Mouse (Mus musculus): ENCODE measurements at regions not wholly inside any gene's neighbourhood (a gene's known extent, or its start where the extent isn't known, plus 50 kb on each side); places are given as distances from the start of the nearest gene placed in this dataset.
A peak's percentile ranks its signal among the peaks of the same experiment; 100 is the strongest.

GRCm38 (mm10) chr6:102977122-102977521, 404.2 kb upstream of the Cntn3 start:
- DNase-seq: no peak

- no peak for DNase-seq
Observed at GRCm38 (mm10) chr6:103023326-103023725, 450.4 kb upstream of the Cntn3 start.

DNA sequence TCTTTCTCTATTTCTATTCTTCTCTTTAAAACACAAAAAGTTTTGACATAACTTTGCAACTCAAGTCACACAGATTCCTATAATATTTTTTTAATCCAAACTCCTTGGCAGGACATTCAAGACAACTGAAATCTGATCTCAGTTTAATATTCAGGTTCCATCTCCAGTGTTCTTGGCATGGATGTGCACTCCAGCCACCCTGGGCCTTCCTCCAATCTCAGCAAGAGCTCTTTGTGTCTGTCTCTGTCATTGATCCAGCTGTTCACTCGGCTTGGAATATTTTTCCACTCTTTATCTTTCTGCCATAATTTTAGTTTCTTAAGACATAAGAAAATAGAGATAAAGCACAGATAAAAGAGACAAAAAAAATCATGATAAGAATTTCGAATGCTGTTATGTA, 451.1 kb upstream of the Cntn3 start:
- no peak for DNase-seq

DNA sequence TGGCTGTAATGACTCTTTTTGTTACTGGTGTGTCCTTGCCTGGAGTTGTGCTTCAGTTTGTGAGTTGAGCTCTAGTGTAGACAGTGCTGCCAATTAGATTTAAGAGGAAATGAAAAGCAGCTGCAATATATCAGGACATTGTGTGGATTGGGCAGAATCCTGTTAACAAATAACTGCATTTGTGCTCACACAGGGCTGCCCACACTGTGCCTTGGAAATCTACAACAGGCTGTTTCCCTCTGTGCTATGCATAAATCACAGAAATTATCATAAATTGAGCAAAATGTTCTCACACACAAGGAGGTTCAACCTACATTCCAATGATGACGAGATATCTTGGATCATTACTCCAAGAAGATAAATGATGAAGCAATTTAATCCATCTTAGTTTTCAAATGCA, 455.2 kb upstream of the Cntn3 start:
- no peak for DNase-seq

DNA sequence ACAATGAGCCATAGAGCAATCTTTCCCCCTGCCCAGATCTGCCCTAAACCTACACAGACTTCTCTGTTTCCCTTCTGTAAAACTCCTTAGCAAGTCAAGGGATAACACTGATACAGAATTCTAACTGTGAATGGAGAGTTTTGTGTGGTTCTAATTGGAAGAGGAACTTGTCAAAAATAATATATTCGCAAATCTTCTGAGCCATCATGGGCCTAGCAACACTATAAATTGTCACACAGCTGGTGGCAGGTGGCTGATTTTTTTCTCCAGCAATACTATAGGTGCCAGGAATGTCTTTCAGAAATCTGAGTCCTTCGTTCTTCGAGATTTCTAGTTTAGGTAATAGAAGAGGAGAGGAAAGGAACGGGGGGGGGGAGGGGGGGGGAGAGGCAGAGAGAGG, 460.5 kb upstream of the Cntn3 start:
- DNase-seq: no peak

GRCm38 (mm10) chr6:103033919-103034318, 461.0 kb upstream of the Cntn3 start:
- no peak for DNase-seq

DNA sequence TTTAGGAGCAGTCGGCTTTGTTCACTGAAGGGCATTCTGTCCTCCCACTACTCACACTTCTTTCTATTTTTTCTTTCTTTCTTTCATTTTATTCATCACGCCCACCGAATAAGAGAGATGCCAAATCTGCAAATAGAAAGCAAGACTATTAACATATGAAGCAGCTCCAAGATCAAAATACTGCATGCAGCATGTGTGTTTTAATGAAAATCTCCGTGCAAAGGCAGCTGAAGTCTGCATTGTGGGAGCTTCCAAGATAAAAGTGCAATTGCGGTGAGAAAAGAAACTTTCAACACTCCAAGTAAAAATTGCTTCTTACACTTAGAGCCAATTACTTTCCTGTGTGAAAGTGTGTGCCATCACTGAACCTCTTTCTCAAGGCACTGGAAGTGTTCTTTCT, 449.8 kb upstream of the Chl1 start:
- no peak for DNase-seq

DNA sequence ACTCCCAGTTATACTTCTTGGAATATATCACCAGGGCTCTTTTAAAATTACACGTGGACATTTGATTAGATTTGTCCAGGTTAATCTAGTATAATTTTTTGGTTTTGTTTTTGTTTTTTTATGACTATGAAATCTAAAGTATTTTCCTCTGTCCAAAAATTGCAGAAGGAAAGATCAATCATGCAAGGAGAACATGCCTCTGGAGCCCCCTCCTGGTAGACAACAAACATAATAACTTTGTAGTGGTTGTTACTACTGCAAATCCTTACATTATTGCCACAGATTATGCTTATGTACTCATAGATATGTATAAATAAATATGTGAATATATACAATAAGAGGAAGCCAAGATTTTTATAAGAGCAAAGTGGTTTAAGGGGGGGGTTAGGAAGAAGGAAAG, 404.2 kb upstream of the Chl1 start:
- no peak for DNase-seq

DNA sequence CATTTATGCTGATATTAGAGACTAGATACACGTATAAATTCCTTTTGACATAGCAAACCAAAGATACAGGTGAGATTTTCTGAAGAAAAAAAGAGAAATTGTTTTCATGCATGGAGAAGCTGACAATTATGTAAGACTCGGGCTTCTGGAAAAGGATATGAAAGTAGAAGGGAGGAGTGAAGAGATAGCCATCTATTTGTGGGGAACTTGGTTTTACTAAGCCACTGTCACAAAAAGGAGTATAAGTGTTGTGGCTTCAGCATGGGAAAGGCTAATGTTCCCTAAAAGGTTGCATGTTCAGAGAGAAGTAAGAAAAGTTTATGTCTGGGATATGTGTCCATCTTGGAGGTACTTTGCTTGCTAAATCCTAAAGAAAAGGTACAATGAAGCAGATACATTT, 390.8 kb upstream of the Chl1 start:
- no peak for DNase-seq

DNA sequence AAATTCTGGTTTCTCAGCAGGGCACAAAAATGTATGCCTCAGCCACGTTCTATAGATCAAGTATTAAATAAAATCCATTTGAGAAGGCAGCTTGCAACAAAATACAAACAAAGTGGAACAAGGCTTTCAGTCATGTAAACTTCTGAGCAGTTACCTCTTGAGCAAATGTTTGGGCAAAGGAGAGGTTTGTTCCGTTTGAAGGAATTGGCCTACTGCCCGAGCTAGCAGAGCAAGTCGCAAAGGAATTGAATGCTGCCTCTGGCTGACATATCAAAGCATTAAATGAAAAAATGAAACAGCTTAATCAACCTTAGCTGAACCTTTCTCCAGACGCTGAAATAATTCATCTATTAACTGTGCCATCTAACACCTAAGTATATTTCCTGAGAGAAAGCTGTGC, 369.5 kb upstream of the Chl1 start:
- no peak for DNase-seq

GRCm38 (mm10) chr6:103177851-103178250, 332.5 kb upstream of the Chl1 start:
- no peak for DNase-seq

- DNase-seq: no peak
Observed at GRCm38 (mm10) chr6:103183355-103183754, 327.0 kb upstream of the Chl1 start.

- DNase-seq: no peak
Observed at GRCm38 (mm10) chr6:103196838-103197237, 313.5 kb upstream of the Chl1 start.

GRCm38 (mm10) chr6:103201605-103202004, 308.8 kb upstream of the Chl1 start:
- no peak for DNase-seq

- DNase-seq: no peak
Observed at GRCm38 (mm10) chr6:103209202-103209601, 301.2 kb upstream of the Chl1 start.

- no peak for DNase-seq
Observed at GRCm38 (mm10) chr6:103213160-103213559, 297.2 kb upstream of the Chl1 start.

GRCm38 (mm10) chr6:103236896-103237295, 273.5 kb upstream of the Chl1 start:
- DNase-seq: no peak

- no peak for DNase-seq
Observed at GRCm38 (mm10) chr6:103268984-103269383, 241.4 kb upstream of the Chl1 start.

GRCm38 (mm10) chr6:103272216-103272615, 238.2 kb upstream of the Chl1 start:
- DNase-seq: no peak

- DNase-seq: no peak
Observed at GRCm38 (mm10) chr6:103275071-103275470, 235.3 kb upstream of the Chl1 start.

DNA sequence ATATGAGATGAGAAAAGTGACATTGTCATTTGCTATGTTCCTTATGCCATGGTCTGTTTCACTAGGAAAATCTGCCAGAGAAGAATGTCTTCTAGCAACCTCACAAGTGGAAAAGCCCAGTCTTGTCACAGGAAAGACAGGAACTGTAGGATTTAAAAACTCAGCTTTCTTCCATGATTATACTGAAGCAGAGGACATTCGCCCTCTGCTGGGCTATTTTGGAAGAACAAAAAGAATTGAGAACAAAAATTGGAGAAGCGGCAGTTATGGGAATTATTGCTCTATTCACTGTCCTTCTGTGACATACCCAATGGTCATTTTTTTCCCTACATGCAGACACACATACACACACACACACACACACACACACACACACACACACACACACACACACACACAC, 234.9 kb upstream of the Chl1 start:
- DNase-seq: no peak

- DNase-seq: peak; percentile 42 to 43
Observed at GRCm38 (mm10) chr6:103296015-103296414, 214.4 kb upstream of the Chl1 start.

GRCm38 (mm10) chr6:103306420-103307249, 203.8 kb upstream of the Chl1 start:
- peak; percentile 1 to 3 for DNase-seq

DNA sequence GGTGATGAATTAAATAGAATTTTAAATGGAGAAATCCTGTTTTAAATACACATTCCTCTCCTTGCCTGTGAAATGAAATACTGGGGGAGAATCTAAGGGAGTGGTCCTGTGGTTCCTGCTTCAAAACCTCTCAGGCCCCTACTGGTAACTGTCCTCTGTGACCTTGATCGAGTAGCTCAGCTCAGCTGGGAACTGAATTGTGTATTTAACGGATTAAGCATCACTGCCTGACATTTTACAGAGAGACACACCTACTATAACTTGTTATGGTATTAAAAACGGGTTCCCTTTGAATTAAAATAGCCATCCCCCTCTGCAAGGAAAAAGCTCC, 203.2 kb upstream of the Chl1 start:
- DNase-seq: no peak

DNA sequence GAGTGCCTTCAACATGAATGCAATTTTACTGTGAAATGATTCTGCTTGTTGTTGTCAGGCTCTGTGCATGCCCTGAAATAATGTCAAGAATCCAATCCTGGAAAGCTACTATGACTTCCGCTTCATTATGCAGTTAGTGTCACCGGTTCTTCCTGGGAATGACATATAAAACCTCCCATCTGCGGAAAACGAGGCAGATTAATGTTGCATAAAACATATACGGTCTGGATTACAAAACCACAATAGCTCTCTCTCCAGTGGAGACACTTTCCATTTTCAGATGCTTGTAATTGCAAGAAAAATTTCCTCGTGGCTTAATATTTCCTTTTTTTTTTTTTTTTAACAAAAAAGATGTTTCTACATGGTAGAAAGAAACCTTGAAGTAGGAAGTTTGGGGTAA, 198.2 kb upstream of the Chl1 start:
- DNase-seq: no peak

All from B cell, adult 2 months (primary cell).